Mouse (Mus musculus): ENCODE measurements around the gene Ppp1r9a. TPM values are rescaled to one million over a fixed set of nuclear protein-coding genes. Genes with fewer than 3 reads are reported as not detected.

The Ppp1r9a gene
- polyA plus RNA-seq, 1 experiment from 2014 or later = 18.7 TPM

- H3K27ac ChIP-seq = no peak overlapping the region
- 68% methylated on average over 13 of the region's 13 CpGs for WGBS
- no peak overlapping the region for H3K9ac ChIP-seq
- H3K4me3 ChIP-seq = no peak overlapping the region
- no peak for ATAC-seq (ENCODE audit: borderline replicate concordance, extremely low read depth, low FRiP score, low TSS enrichment)
- no peaks in the 10 kb centered on the region for H3K36me3 ChIP-seq
- H3K27me3 ChIP-seq = no peaks in the 10 kb centered on the region
- H3K4me2 ChIP-seq = no peak overlapping the region
- H3K9me3 ChIP-seq = no peaks in the 10 kb centered on the region
- no peaks in the 10 kb centered on the region for H3K4me1 ChIP-seq
Measured at GRCm38 (mm10) chr6:5029205-5029927, 126.6 kb downstream of the Ppp1r9a start.

GRCm38 (mm10) chr6:5029956-5030355 is 127.2 kb downstream of the Ppp1r9a start:
- H3K27me3 ChIP-seq = no peaks in the 10 kb centered on the region
- 83% methylated on average over 5 of the region's 5 CpGs for WGBS
- H3K36me3 ChIP-seq = no peaks in the 10 kb centered on the region
- H3K9me3 ChIP-seq = no peaks in the 10 kb centered on the region
- no peak for ATAC-seq (ENCODE audit: borderline replicate concordance, extremely low read depth, low FRiP score, low TSS enrichment)
- H3K27ac ChIP-seq = no peak overlapping the region
- no peak overlapping the region for H3K9ac ChIP-seq
- no peaks in the 10 kb centered on the region for H3K4me1 ChIP-seq
- H3K4me2 ChIP-seq = no peak overlapping the region
- H3K4me3 ChIP-seq = no peak overlapping the region

GRCm38 (mm10) chr6:5032986-5033633 is 130.4 kb downstream of the Ppp1r9a start:
- H3K9ac ChIP-seq = no peak overlapping the region
- no peak overlapping the region for H3K4me3 ChIP-seq
- no peaks in the 10 kb centered on the region for H3K4me1 ChIP-seq
- H3K4me2 ChIP-seq = no peak overlapping the region
- no peak for ATAC-seq (ENCODE audit: borderline replicate concordance, extremely low read depth, low FRiP score, low TSS enrichment)
- no peaks in the 10 kb centered on the region for H3K27me3 ChIP-seq
- no peaks in the 10 kb centered on the region for H3K36me3 ChIP-seq
- no peaks in the 10 kb centered on the region for H3K9me3 ChIP-seq
- no peak overlapping the region for H3K27ac ChIP-seq
- 77% methylated on average over 5 of the region's 5 CpGs for WGBS

GRCm38 (mm10) chr6:5037225-5037624 is 134.5 kb downstream of the Ppp1r9a start:
- no peak overlapping the region for H3K27ac ChIP-seq
- H3K4me3 ChIP-seq = no peak overlapping the region
- H3K27me3 ChIP-seq = no peaks in the 10 kb centered on the region
- no peaks in the 10 kb centered on the region for H3K9me3 ChIP-seq
- no peak overlapping the region for H3K4me2 ChIP-seq
- 57% methylated on average over 4 of the region's 4 CpGs for WGBS
- H3K9ac ChIP-seq = no peak overlapping the region
- H3K36me3 ChIP-seq = no peaks in the 10 kb centered on the region
- ATAC-seq (ENCODE audit: borderline replicate concordance, extremely low read depth, low FRiP score, low TSS enrichment) = no peak
- H3K4me1 ChIP-seq = no peaks in the 10 kb centered on the region

GRCm38 (mm10) chr6:5038140-5038749 is 135.5 kb downstream of the Ppp1r9a start:
- ATAC-seq (ENCODE audit: borderline replicate concordance, extremely low read depth, low FRiP score, low TSS enrichment) = no peak
- H3K4me2 ChIP-seq = no peak overlapping the region
- H3K4me3 ChIP-seq = no peak overlapping the region
- H3K4me1 ChIP-seq = no peaks in the 10 kb centered on the region
- H3K9me3 ChIP-seq = no peaks in the 10 kb centered on the region
- no peak overlapping the region for H3K9ac ChIP-seq
- no peak overlapping the region for H3K27ac ChIP-seq
- WGBS = 63% methylated on average over 2 of the region's 2 CpGs
- H3K27me3 ChIP-seq = no peaks in the 10 kb centered on the region
- H3K36me3 ChIP-seq = no peaks in the 10 kb centered on the region

GRCm38 (mm10) chr6:5039316-5039715 is 136.6 kb downstream of the Ppp1r9a start:
- no peaks in the 10 kb centered on the region for H3K9me3 ChIP-seq
- H3K27ac ChIP-seq = no peak overlapping the region
- WGBS = 46% methylated on average over 2 of the region's 2 CpGs
- H3K4me2 ChIP-seq = no peak overlapping the region
- no peaks in the 10 kb centered on the region for H3K27me3 ChIP-seq
- H3K4me3 ChIP-seq = no peak overlapping the region
- H3K4me1 ChIP-seq = no peaks in the 10 kb centered on the region
- ATAC-seq (ENCODE audit: borderline replicate concordance, extremely low read depth, low FRiP score, low TSS enrichment) = no peak
- H3K36me3 ChIP-seq = no peaks in the 10 kb centered on the region
- H3K9ac ChIP-seq = no peak overlapping the region

- no peak overlapping the region for H3K27ac ChIP-seq
- H3K4me3 ChIP-seq = no peak overlapping the region
- H3K9me3 ChIP-seq = no peaks in the 10 kb centered on the region
- H3K36me3 ChIP-seq = no peaks in the 10 kb centered on the region
- no peak for ATAC-seq (ENCODE audit: borderline replicate concordance, extremely low read depth, low FRiP score, low TSS enrichment)
- no peak overlapping the region for H3K9ac ChIP-seq
- H3K4me1 ChIP-seq = no peaks in the 10 kb centered on the region
- H3K27me3 ChIP-seq = no peaks in the 10 kb centered on the region
- 80% methylated on average over 6 of the region's 6 CpGs for WGBS
- H3K4me2 ChIP-seq = no peak overlapping the region
Measured at GRCm38 (mm10) chr6:5045854-5046253, 143.1 kb downstream of the Ppp1r9a start.

- H3K27ac ChIP-seq = no peak overlapping the region
- no peak for ATAC-seq (ENCODE audit: borderline replicate concordance, extremely low read depth, low FRiP score, low TSS enrichment)
Measured at GRCm38 (mm10) chr6:5048025-5048424, 145.3 kb downstream of the Ppp1r9a start.

GRCm38 (mm10) chr6:5052309-5052708 is 149.6 kb downstream of the Ppp1r9a start:
- Histone ChIP-seq H3K4me2 (no peak overlapping the region), H3K4me3 (no peak overlapping the region), H3K27me3 (no peaks in the 10 kb centered on the region), H3K4me1 (no peaks in the 10 kb centered on the region), H3K27ac (no peak overlapping the region), H3K9ac (no peak overlapping the region), H3K36me3 (no peaks in the 10 kb centered on the region), H3K9me3 (no peaks in the 10 kb centered on the region)
- 55% methylated on average over 2 of the region's 2 CpGs for WGBS
- ATAC-seq (ENCODE audit: borderline replicate concordance, extremely low read depth, low FRiP score, low TSS enrichment) = no peak

More at GRCm38 (mm10) chr6:5048025-5048424, 145.3 kb downstream of the Ppp1r9a start:
- Histone ChIP-seq H3K4me1 (no peaks in the 10 kb centered on the region), H3K9ac (no peak overlapping the region), H3K9me3 (no peaks in the 10 kb centered on the region), H3K4me3 (no peak overlapping the region), H3K27me3 (no peaks in the 10 kb centered on the region), H3K4me2 (no peak overlapping the region), H3K36me3 (no peaks in the 10 kb centered on the region)
- 59% methylated on average over 3 of the region's 3 CpGs for WGBS

GRCm38 (mm10) chr6:5054446-5055095 is 151.9 kb downstream of the Ppp1r9a start:
- Histone ChIP-seq H3K9ac (no peak overlapping the region), H3K4me2 (no peak overlapping the region), H3K27ac (no peak overlapping the region), H3K4me3 (no peak overlapping the region), H3K4me1 (no peaks in the 10 kb centered on the region), H3K27me3 (no peaks in the 10 kb centered on the region), H3K36me3 (no peaks in the 10 kb centered on the region), H3K9me3 (no peaks in the 10 kb centered on the region)
- ATAC-seq (ENCODE audit: borderline replicate concordance, extremely low read depth, low FRiP score, low TSS enrichment) = no peak
- WGBS = 75% methylated on average over 4 of the region's 4 CpGs

- no peak overlapping the region for H3K27ac ChIP-seq
- no peak overlapping the region for H3K4me3 ChIP-seq
- H3K9ac ChIP-seq = no peak overlapping the region
- H3K4me2 ChIP-seq = no peak overlapping the region
- no peak for ATAC-seq (ENCODE audit: borderline replicate concordance, extremely low read depth, low FRiP score, low TSS enrichment)
- no peaks in the 10 kb centered on the region for H3K27me3 ChIP-seq
- 75% methylated on average over 3 of the region's 3 CpGs for WGBS
- H3K36me3 ChIP-seq = no peaks in the 10 kb centered on the region
- no peaks in the 10 kb centered on the region for H3K4me1 ChIP-seq
- H3K9me3 ChIP-seq = no peaks in the 10 kb centered on the region
Measured at GRCm38 (mm10) chr6:5074736-5075135, 172.0 kb downstream of the Ppp1r9a start.

GRCm38 (mm10) chr6:5075680-5076079 is 173.0 kb downstream of the Ppp1r9a start:
- no peak for ATAC-seq (ENCODE audit: borderline replicate concordance, extremely low read depth, low FRiP score, low TSS enrichment)
- H3K27me3 ChIP-seq = no peaks in the 10 kb centered on the region
- no peaks in the 10 kb centered on the region for H3K9me3 ChIP-seq
- H3K9ac ChIP-seq = no peak overlapping the region
- no peak overlapping the region for H3K27ac ChIP-seq
- no peaks in the 10 kb centered on the region for H3K4me1 ChIP-seq
- no peaks in the 10 kb centered on the region for H3K36me3 ChIP-seq
- no peak overlapping the region for H3K4me2 ChIP-seq
- no peak overlapping the region for H3K4me3 ChIP-seq
- WGBS = 73% methylated on average over 7 of the region's 7 CpGs

Measured in lung, embryonic 15.5 days (tissue).